Mouse (Mus musculus) neural tube, embryonic 10.5 days (tissue): Measurements from ENCODE around the gene Olfr17.
"Not testable (repeated sequence)": the region's sequence is repeated elsewhere in the genome, so short reads cannot be mapped to it uniquely, and the experiment has no call there.

Source experiments
- DNase-seq: peaks from one replicate; pipeline ENCODE4 v3.0.0-alpha.2; 2017; ENCODE audit warnings: low spot score; ENCODE audit errors: extremely low spot score

The Olfr17 gene

DNA sequence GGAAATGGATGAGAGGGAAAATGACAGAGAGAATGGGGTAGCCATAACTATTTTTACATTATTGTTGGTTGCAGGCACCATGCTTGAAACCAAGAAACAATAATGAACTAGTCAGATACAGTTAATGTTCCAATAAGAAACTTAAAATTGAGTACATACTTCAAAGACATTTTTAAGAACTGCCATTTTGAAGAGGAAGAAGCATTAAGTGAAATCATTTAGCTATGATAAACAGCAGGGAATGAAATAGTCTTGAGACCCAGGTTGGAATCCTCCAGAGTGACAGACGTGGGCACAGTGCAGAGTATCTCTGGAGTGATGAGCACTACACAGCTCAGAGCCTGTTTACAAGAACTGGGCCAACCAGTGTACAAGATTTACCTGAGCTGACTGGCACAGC, at the start of gene Olfr17:
TSS of gene Olfr17 (plus strand) at position 301 of the 400 bp plus-strand sequence.
- DNase-seq: no peak

GRCm38 (mm10) chr7:107044407-107044806, 48.6 kb upstream of the Olfr17 start:
- no peak for DNase-seq

- no peak for DNase-seq
Measured at GRCm38 (mm10) chr7:107045833-107046232, 47.2 kb upstream of the Olfr17 start.

GRCm38 (mm10) chr7:107047578-107047977, 45.4 kb upstream of the Olfr17 start:
- DNase-seq: no peak

- no peak for DNase-seq
Measured at GRCm38 (mm10) chr7:107070681-107071080, 22.3 kb upstream of the Olfr17 start, which contains the start of gene Olfr714. Gene Olfr714 (plus strand): TSS chr7:107070981.

GRCm38 (mm10) chr7:107110269-107110668, 17.2 kb downstream of the Olfr17 start, which contains the start of gene Olfr715b:
Gene Olfr715b (minus strand): TSS chr7:107110369.
- not testable (repeated sequence) for DNase-seq

- DNase-seq: not testable (repeated sequence)
Measured at GRCm38 (mm10) chr7:107130983-107131382, 38.0 kb downstream of the Olfr17 start, which contains the start of gene Olfr715. Gene Olfr715 (minus strand): TSS chr7:107131083.

- not testable (repeated sequence) for DNase-seq
Measured at GRCm38 (mm10) chr7:107138027-107138426, 45.0 kb downstream of the Olfr17 start, which contains the start of gene Olfr716. Gene Olfr716 (plus strand): TSS chr7:107138327.
